Mouse (Mus musculus) kidney, adult 2 months (tissue): ENCODE data around the gene Bcl2l10. TPM values are rescaled to one million over a fixed set of nuclear protein-coding genes. Genes with fewer than 3 reads are reported as not detected.

Source experiments
- DNase-seq: peaks from one replicate; pipeline ENCODE4 v3.0.0; 2021
- H3K27ac ChIP-seq: fragments of 200-500 bp; 2 replicates; pipeline ENCODE4 v1.5.1; 2012; ENCODE audit warnings: low read depth, low read length, control low read depth, inconsistent platforms; ENCODE audit not compliant: insufficient read depth
- H3K27me3 ChIP-seq: fragments of 200-500 bp; replicated peaks from 2 replicates; pipeline ENCODE4 v1.6.1; 2012; ENCODE audit warnings: mild to moderate bottlenecking, moderate library complexity, low read length, inconsistent platforms; ENCODE audit not compliant: control insufficient read depth, insufficient read depth
- H3K36me3 ChIP-seq: fragments of 200-500 bp; 2 replicates; pipeline ENCODE4 v1.6.1; 2012; ENCODE audit warnings: mild to moderate bottlenecking, moderate library complexity, low read length, inconsistent platforms; ENCODE audit not compliant: control insufficient read depth, insufficient read depth
- H3K4me1 ChIP-seq: fragments of 200-500 bp; 2 replicates; pipeline ENCODE4 v1.6.1; 2011; ENCODE audit warnings: low read length; ENCODE audit not compliant: control insufficient read depth, insufficient read depth
- H3K4me3 ChIP-seq: fragments of 200-500 bp; 2 replicates; pipeline ENCODE4 v1.5.1; 2011; ENCODE audit warnings: mild to moderate bottlenecking, low read depth, low read length, control low read depth; ENCODE audit not compliant: insufficient read depth
- CTCF ChIP-seq: fragments of 200-500 bp; conservative IDR thresholded peaks from 2 replicates; pipeline ENCODE4 v1.5.1; 2011; ENCODE audit warnings: low read depth, mild to moderate bottlenecking, control low read depth, low read length, moderate library complexity, mixed read lengths; ENCODE audit not compliant: insufficient read depth, insufficient read length
- POLR2A ChIP-seq: fragments of 200-500 bp; IDR thresholded peaks from one replicate; pipeline ENCODE4 v1.6.1; 2011; ENCODE audit warnings: low read depth, low read length, control low read depth
- WGBS: fragments of 180-500 bp; shearing (Covaris S2); methylation state at CpG from one replicate; pipeline ENCODE4 v1.1.7; 2018; 5-methylcytosine and 5-hydroxymethylcytosine counted together
- polyA plus RNA-seq: library from polyadenylated mRNA; depleted of rRNA; stranded (reverse); fragments of >200 nt; gene quantifications from 2 replicates; pipeline ENCODE4 v1.2.3, GENCODE M21; 2012

Bcl2l10 gene
- polyA plus RNA-seq, 1 experiment, result 0.06 TPM

DNA sequence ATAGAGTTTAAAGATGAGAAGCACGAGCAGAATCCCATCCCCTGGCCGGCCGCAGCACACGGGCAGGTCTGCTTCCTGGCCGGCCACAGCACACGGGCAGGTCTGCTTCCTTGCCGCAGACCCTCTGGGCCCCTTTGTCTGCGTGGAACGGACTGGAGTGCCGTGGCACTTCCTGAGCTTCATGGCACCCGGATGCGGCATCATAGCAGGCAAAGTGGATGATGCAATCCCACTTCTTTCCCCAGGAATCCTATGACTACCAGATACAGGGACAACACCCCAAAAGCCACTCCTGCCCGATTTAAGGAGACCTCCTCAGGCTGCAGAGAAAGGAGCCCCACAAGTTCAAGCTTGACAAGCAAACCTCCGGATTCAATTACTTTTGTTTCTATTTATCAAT lies 35.3 kb downstream of the Bcl2l10 start:
- TF ChIP-seq CTCF, result no peak
- TF ChIP-seq POLR2A, result no peak
- H3K36me3 ChIP-seq, result peaks cover 2% of the 10 kb centered on the region; the same call in 1 of the 2 replicates
- no peaks in the 10 kb centered on the region for H3K4me1 ChIP-seq
- 91% methylated on average over 14 of the region's 14 CpGs for WGBS
- DNase-seq, result no peak
- H3K27me3 ChIP-seq, result no peaks in the 10 kb centered on the region
- H3K4me3 ChIP-seq, result no peak overlapping the region
- no peak overlapping the region for H3K27ac ChIP-seq

- no peaks in the 10 kb centered on the region for H3K27me3 ChIP-seq
- no peak overlapping the region for H3K4me3 ChIP-seq
- no peak overlapping the region for H3K27ac ChIP-seq
- peaks cover 2% of the 10 kb centered on the region; the same call in 1 of the 2 replicates for H3K36me3 ChIP-seq
- H3K4me1 ChIP-seq, result no peaks in the 10 kb centered on the region
- DNase-seq, result no peak
- 85% methylated on average over 9 of the region's 9 CpGs for WGBS
- TF ChIP-seq POLR2A (no peak), CTCF (no peak)
Measured at GRCm38 (mm10) chr9:75383785-75384184, 36.2 kb downstream of the Bcl2l10 start.

DNA sequence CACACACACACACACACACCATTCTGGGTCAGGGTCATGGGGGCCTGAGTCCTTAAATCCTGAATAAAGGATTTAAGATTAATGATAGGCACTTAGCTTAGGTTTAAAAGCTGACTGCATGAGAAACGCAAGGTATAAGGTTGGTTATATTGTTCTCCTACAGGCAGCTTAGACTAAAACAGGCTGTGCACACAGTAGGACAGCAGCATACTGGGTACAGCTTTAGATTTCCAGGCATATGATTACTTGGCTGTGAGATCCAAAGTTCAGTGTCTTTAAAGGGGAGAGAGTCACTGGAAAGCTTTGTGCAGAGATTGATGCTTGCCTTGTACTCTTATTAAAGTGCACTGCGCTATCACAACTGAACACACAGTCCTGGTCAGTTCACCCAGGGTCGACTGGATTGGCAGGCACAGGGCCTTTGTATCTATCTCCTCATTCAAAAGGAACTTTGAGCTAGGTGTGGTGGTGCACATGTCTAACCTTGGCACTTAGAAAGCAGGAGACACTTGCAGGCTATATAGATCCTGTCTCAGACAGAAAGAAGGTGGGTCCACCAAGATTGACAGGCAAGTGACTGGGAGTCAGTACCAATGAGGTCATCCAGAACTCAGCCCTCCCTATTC lies 36.9 kb downstream of the Bcl2l10 start:
- no peaks in the 10 kb centered on the region for H3K4me1 ChIP-seq
- no peak for DNase-seq
- peaks cover 6% of the 10 kb centered on the region; the same call in 1 of the 2 replicates for H3K36me3 ChIP-seq
- no peak for TF ChIP-seq POLR2A
- no peak for TF ChIP-seq CTCF
- no peaks in the 10 kb centered on the region for H3K27me3 ChIP-seq
- no peak overlapping the region for H3K4me3 ChIP-seq
- no peak overlapping the region for H3K27ac ChIP-seq
- WGBS, result 79% methylated on average over 3 of the region's 3 CpGs

DNA sequence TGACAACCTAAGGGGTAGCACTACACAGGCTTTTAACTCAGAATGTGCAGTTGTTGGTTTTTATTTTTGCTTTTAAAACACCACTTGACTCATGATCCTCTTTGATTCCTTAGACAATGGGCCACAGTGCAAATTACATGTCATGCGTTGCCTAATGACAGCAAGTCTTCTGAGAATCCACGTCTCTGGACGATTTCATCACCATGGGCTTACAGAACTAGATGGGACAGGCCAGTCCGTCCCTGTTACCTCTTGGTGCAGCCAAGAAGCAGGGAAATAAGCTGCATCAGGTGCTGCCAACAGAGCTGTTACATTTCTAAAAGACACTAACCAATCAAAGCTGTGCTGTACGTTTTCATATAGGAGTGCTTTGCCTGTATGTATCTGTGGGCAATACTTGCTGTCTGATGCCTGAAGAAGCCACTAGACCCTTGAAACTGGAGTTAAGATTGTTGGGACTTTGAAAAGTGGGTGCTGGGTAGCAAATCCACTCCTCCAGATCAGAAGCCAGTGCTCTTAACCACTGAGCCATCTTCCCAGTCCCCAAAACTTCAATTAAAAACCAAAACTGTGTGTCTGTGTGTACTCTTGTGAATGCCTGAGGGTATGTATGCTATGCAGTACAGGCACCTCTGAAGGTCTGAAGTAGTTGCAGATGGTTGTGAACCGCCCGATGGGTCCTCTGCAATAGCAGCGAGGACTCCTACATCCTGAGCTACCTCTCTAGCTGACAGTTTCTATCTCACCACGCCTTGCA lies 37.8 kb downstream of the Bcl2l10 start:
- WGBS, result 85% methylated on average over 9 of the region's 9 CpGs
- no peaks in the 10 kb centered on the region for H3K27me3 ChIP-seq
- TF ChIP-seq POLR2A (no peak), CTCF (no peak)
- H3K36me3 ChIP-seq, result peaks cover 6% of the 10 kb centered on the region; the same call in 1 of the 2 replicates
- no peak overlapping the region for H3K27ac ChIP-seq
- H3K4me1 ChIP-seq, result no peaks in the 10 kb centered on the region
- no peak for DNase-seq
- H3K4me3 ChIP-seq, result no peak overlapping the region

- 85% methylated on average over 12 of the region's 12 CpGs for WGBS
- Histone ChIP-seq H3K4me3 (no peak overlapping the region), H3K27ac (no peak overlapping the region), H3K4me1 (no peaks in the 10 kb centered on the region), H3K36me3 (peaks cover 6% of the 10 kb centered on the region; the same call in 1 of the 2 replicates), H3K27me3 (no peaks in the 10 kb centered on the region)
- no peak for DNase-seq
- TF ChIP-seq CTCF (no peak), POLR2A (no peak)
Measured at GRCm38 (mm10) chr9:75393251-75393650, 45.7 kb downstream of the Bcl2l10 start.

DNA sequence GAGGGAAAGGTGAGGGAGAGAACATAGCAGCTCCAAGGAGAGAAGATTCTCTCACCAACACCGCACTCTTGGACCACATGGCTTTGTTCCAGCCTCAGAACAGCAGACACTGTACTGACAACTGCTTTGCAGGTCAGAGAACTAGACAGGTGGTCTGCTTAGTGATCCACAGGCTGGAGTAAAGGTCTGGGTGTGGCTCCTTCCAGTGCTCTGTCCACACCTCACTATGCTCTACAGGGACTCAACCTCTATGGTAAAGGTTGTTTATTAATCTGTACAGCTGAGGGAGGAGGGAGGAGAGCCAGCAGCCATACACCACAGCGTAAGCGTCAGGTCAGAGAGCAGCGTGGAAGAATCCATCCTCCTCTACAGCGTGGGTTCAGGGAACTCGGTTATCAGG lies 48.4 kb downstream of the Bcl2l10 start:
- 59% methylated on average over 6 of the region's 6 CpGs for WGBS

GRCm38 (mm10) chr9:75399069-75399468 lies 51.5 kb downstream of the Bcl2l10 start:
- TF ChIP-seq POLR2A (no peak), CTCF (no peak)
- WGBS, result 84% methylated on average over 4 of the region's 4 CpGs
- Histone ChIP-seq H3K4me3 (no peak overlapping the region), H3K27me3 (no peaks in the 10 kb centered on the region), H3K36me3 (no peaks in the 10 kb centered on the region), H3K4me1 (no peaks in the 10 kb centered on the region), H3K27ac (no peak overlapping the region)
- no peak for DNase-seq

More for the DNA sequence above, 48.4 kb downstream of the Bcl2l10 start:
- TF ChIP-seq POLR2A (no peak), CTCF (no peak)
- H3K4me1 ChIP-seq, result no peaks in the 10 kb centered on the region
- no peak overlapping the region for H3K27ac ChIP-seq
- peaks cover 2% of the 10 kb centered on the region; the same call in 1 of the 2 replicates for H3K36me3 ChIP-seq
- H3K4me3 ChIP-seq, result no peak overlapping the region
- H3K27me3 ChIP-seq, result no peaks in the 10 kb centered on the region
- no peak for DNase-seq
